Mouse (Mus musculus) C2C12 (cell line): ENCODE data around the gene Prdx6.

ENCODE experiments used
- CTCF ChIP-seq: IDR thresholded peaks from one replicate; pipeline ENCODE4 v1.5.1; 2011; ENCODE audit not compliant: control insufficient read depth, insufficient read depth, insufficient read length
- MAX ChIP-seq: IDR thresholded peaks from one replicate; pipeline ENCODE4 v1.6.1; 2011; ENCODE audit warnings: mild to moderate bottlenecking, control low read depth
- MYOG ChIP-seq: IDR thresholded peaks from one replicate; pipeline ENCODE4 v1.6.1; 2011; ENCODE audit not compliant: control insufficient read depth, insufficient read length; ENCODE audit errors: extremely low read depth

DNA sequence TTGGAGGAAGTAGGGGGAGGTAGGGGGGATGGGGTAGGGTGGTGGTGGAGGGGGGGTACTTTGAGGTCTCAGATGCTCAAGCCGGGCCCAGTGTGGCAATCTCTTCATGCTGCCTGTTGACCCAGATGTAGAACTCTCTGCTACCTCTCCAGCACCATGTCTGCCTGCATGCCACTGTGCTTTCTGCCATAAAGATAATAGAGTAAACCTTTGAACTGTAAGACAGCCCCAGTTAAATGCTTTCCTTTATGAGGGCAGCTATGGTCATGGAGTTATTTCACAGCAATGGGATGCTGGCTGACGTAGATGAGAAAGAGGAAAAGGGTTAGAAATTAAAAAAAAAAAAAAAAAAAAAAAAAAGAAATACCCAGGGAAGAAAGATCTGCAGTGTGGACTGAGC, 11.5 kb upstream of the Prdx6 start:
- TF ChIP-seq MAX (no peak), CTCF (no peak), MYOG (no peak)
